Comparison of ENCODE assay signal across 9 mouse cellular contexts in the genomic region with DNA sequence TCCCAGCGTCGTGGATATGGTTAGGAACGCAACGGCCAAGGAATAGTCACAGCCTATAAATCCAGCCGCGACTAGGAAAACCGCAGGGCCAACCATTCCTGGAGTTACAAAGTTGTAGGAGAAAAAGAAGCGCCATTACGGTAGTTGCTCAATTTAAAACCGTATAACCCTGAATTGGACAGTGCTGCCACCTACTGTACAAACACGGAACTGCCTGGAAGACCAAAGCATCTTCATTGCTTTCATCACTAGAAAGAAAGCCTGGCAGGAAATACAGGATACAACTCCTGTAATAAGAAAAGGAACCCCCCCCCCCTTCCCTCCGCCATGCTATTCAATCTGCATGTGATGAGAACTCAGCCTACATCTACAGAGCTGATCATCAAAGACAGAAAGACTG. TPM values are rescaled to one million over a fixed set of nuclear protein-coding genes. Genes with fewer than 3 reads are reported as not detected.
DNase-seq lines count a peak whose midpoint lies in the region; ATAC-seq and TF ChIP-seq lines count a peak whose summit lies in the region.
"Had no signal": no experiment of that assay in that cellular context is flagged by ENCODE, and none has a peak within 500 bp of the region (broad histone marks: within the 10 kb centered on the region; RNA-seq: fewer than 3 reads in every experiment).

No protein-coding gene starts in this region.

- no peak for ATAC-seq in kidney, embryonic 16.5 days (ENCODE audit: low FRiP score, low TSS enrichment)
- ATAC-seq in neural tube, embryonic 13.5 days (ENCODE audit: low read depth): peak; percentile 32; the same call in 1 of the 2 replicates

- no peak overlapping the region for H3K27ac ChIP-seq in kidney, embryonic 16.5 days (ENCODE audit: low read length)
- H3K27ac ChIP-seq in liver, adult 2 months (replicated peaks; ENCODE audit: insufficient read depth, low read depth, low read length): no peak overlapping the region
- no peak overlapping the region for H3K27ac ChIP-seq in neural tube, embryonic 13.5 days (replicated peaks)
- H3K27ac ChIP-seq: embryonic facial prominence, embryonic 12.5 days had no signal

- DNase-seq in kidney, adult 11 months: peak; percentile 59
- peak; percentile 75 for DNase-seq in cerebellum, adult 9-10 months
- DNase-seq in gastrocnemius, adult 18-20 months (ENCODE audit: low spot score): peak; percentile 84
- DNase-seq in kidney, adult 8-10 months: peak; percentile 68 to 91
- DNase-seq in liver, adult 2 months (ENCODE audit: extremely low read depth, low read depth, low spot score): peak; percentile 67
- peak; percentile 92 for DNase-seq in testis, postnatal 10 days (ENCODE audit: low spot score)

- 0 out of 2 replicates have a peak, but pooled peaks cover 2% of the 10 kb centered on the region for H3K36me3 ChIP-seq in kidney, embryonic 16.5 days (ENCODE audit: insufficient read depth, low read length)
- peaks cover 6% of the 10 kb centered on the region; the same call in 1 of the 2 replicates for H3K36me3 ChIP-seq in liver, adult 2 months (ENCODE audit: control insufficient read depth, insufficient read depth, low read length)
- H3K36me3 ChIP-seq in neural tube, embryonic 13.5 days: peaks cover 33% of the 10 kb centered on the region

- H3K79me2 ChIP-seq in liver, adult 2 months (ENCODE audit: control insufficient read depth, insufficient read depth, low read length): no peaks in the 10 kb centered on the region

- no peak overlapping the region for H3K4me3 ChIP-seq in kidney, embryonic 16.5 days (ENCODE audit: low read length)
- no peak overlapping the region for H3K4me3 ChIP-seq in liver, adult 2 months (ENCODE audit: insufficient read depth, low read depth, low read length)
- no peak overlapping the region for H3K4me3 ChIP-seq in neural tube, embryonic 13.5 days
- H3K4me3 ChIP-seq: embryonic facial prominence, embryonic 12.5 days had no signal

- H3K4me2 ChIP-seq in kidney, embryonic 16.5 days (replicated peaks; ENCODE audit: low read depth, low read length): no peak overlapping the region
- no peak overlapping the region for H3K4me2 ChIP-seq in neural tube, embryonic 13.5 days
- H3K4me2 ChIP-seq: embryonic facial prominence, embryonic 12.5 days had no signal

- H3K4me1 ChIP-seq in kidney, embryonic 16.5 days (ENCODE audit: insufficient read depth, low read length): no peaks in the 10 kb centered on the region
- peaks cover 2% of the 10 kb centered on the region; the same call in 1 of the 2 replicates for H3K4me1 ChIP-seq in liver, adult 2 months (ENCODE audit: control insufficient read depth, insufficient read depth, low read length)
- no peaks in the 10 kb centered on the region for H3K4me1 ChIP-seq in neural tube, embryonic 13.5 days (replicated peaks)
- H3K4me1 ChIP-seq: embryonic facial prominence, embryonic 12.5 days had no signal

- no peak overlapping the region for H3K9ac ChIP-seq in kidney, embryonic 16.5 days (replicated peaks; ENCODE audit: low read length)
- H3K9ac ChIP-seq in liver, adult 2 months (ENCODE audit: low read depth, low read length): no peak overlapping the region
- H3K9ac ChIP-seq in neural tube, embryonic 13.5 days: no peak overlapping the region
- H3K9ac ChIP-seq: embryonic facial prominence, embryonic 12.5 days had no signal

- 48% methylated on average over 12 of the region's 12 CpGs for WGBS in kidney, embryonic 16.5 days
- 23% methylated on average over 12 of the region's 12 CpGs for WGBS in liver, adult 2 months
- 47% methylated on average over 12 of the region's 12 CpGs for WGBS in neural tube, embryonic 13.5 days

- no peaks in the 10 kb centered on the region for H3K9me3 ChIP-seq in kidney, embryonic 16.5 days (ENCODE audit: low read length)
- no peaks in the 10 kb centered on the region for H3K9me3 ChIP-seq in neural tube, embryonic 13.5 days

- TF ChIP-seq CTCF in liver, adult 2 months (IDR thresholded peaks at IDR 0.05; ENCODE audit: low read depth, low read length): peak; percentile 35; the same call in 1 of the 2 replicates

- no peaks in the 10 kb centered on the region for H3K27me3 ChIP-seq in kidney, embryonic 16.5 days (ENCODE audit: insufficient read depth, low read length)
- no peaks in the 10 kb centered on the region for H3K27me3 ChIP-seq in liver, adult 2 months (ENCODE audit: control insufficient read depth, insufficient read depth, low read length)
- H3K27me3 ChIP-seq in neural tube, embryonic 13.5 days: no peaks in the 10 kb centered on the region
- H3K27me3 ChIP-seq: embryonic facial prominence, embryonic 12.5 days had no signal

- TF ChIP-seq POLR2A in liver, adult 2 months (IDR thresholded peaks at IDR 0.05; ENCODE audit: extremely low read depth, insufficient read depth, low read length): no peak

RNA-seq across cellular contexts. Expression of a gene that starts 34.9 kb away (rescaled TPM):
- 18.9 and 19.1 TPM in 2 replicates for polyA plus RNA-seq in kidney, embryonic 16.5 days (2015; fragmentation: Nextera tagmentation; extraction: Ambion mirVana)
- total RNA-seq in gastrocnemius, adult 18-20 months (2021): 1 to 10 TPM; 2.8 to 3.2 TPM
- 16.4 and 17.0 TPM in 2 replicates for total RNA-seq in liver, adult 2 months (2014; rRNA removed)
- polyA plus RNA-seq in liver, adult 2 months (2012; rRNA removed): 10.9 and 12.1 TPM in 2 replicates
- 15.6 and 19.8 TPM in 2 replicates for polyA plus RNA-seq in neural tube, embryonic 13.5 days (2015; fragmentation: Nextera tagmentation; extraction: Ambion mirVana)
